Mouse (Mus musculus): Measurements from ENCODE around the gene Zdhhc5.

The Zdhhc5 gene

DNA sequence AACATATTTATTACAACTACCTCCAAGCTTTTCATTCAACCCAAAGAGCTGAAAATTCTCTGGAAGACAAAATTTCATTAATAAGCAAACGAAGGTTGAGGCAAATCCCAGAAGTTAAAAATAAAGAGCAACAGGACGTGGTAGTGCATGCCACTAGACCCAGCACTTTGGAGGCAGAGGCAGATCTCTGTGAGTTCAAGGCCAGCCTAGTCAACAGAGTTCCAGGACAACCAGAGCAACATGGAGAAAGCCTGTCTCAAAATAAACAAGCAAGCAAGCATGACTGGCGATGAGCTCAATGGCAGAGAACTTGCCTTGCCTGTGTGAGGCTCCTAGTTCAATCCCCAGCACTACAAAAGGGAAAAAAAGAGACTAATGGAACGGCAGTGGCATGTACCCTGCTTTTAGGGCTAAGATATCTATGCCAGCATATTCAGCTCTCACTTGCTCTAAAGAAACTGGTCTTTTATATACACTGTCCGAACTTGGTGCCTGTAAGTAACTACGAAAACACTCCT lies 67.9 kb downstream of the Zdhhc5 start:
- DNase-seq (ENCODE audit: low spot score) = no peak

DNA sequence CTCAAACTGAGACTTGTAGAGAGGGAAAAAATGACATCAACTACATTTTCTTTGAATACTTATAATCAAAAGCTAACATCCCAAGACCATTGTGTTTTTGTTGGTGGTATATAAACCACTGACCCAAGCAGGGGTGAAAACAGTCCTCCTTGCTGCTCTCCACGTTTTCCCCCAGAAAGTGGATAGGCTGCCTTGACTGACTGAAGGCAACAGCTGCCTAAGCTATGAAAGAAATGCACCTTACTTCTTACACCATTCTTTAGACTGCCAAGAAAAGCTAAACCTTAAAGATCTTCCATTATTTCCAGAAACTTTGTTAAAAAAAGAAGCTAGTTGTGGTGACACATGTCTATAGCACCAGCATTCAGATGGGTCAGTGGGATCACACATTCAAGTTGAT lies 68.8 kb downstream of the Zdhhc5 start:
- DNase-seq (ENCODE audit: low spot score) = no peak

DNA sequence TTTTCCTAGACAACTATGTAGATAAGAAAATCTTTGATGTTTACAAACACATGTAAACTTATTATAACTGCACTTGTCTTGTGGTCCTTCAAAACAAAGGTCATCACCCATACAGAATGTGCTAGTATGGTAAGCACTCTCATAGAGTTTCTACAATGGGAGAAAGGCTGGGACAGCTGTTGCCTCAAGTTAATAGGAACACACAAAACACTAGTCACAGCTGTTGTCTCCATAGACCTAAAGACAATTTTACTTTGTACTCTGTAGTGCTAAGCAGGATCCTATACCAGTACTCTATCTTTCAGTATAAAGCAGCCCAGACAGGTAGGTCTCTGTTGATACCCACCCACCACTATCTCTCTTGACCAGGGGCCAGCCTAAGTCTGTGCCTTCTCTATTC lies 74.1 kb downstream of the Zdhhc5 start:
- no peak for DNase-seq (ENCODE audit: low spot score)

DNA sequence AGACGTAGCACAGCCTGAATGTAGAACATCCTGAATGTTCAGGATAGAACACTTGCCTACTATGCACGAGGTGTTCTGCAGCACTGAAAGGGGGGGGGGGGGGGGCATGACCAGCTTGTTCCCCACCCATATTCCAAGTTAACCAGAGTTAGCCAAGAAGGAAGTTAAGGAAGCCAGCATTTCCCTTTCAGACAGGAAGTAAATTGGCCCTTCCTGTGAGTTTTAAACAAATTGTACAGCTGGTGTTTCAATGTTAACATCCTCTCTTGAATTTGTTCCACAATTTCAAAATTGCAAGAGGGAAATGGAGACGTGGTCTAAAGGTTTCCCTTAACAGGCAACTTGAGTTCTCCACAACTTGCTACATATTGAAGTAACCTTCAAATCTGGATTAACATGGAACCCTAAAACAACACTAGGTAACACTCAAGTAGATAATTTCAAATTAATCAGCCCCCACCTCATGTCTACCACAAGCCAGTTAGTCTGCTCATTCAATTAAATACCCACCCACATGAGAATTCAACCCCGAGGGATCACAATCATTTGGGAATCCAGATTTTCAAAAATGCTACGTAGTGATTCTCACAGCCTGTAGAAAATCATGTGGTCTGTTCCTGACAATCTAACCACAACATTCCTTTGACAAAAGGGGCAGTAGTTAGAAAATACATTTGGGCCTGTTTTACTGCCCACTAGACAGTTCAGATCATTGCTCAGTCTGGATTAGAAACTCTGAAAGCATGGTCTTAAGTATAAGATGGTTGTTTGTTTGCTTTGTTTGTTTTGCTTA lies 76.4 kb downstream of the Zdhhc5 start:
- DNase-seq (ENCODE audit: low spot score) = no peak

All from ovary, postnatal 36 days (tissue).